Mouse (Mus musculus) intestine, postnatal 0 days (tissue): ENCODE measurements around the gene Diras1. TPM values are rescaled to one million over a fixed set of nuclear protein-coding genes. Genes with fewer than 3 reads are reported as not detected.

ENCODE experiments used
- ATAC-seq: fragments of 200-750 bp; cut with Nextera tagmentation; 2 replicates; pipeline ENCODE4 v1.8.0; 2017; ENCODE audit warnings: mild to moderate bottlenecking, moderate TSS enrichment, moderate library complexity
- H3K27ac ChIP-seq: fragments of 300-500 bp; sonication (generic); 2 replicates; pipeline ENCODE4 v1.5.1; 2014; ENCODE audit warnings: mild to moderate bottlenecking, low read depth, low read length, moderate library complexity
- H3K27me3 ChIP-seq: fragments of 300-500 bp; sonication (generic); replicated peaks from 2 replicates; pipeline ENCODE4 v1.6.1; 2014; ENCODE audit warnings: low read length, mixed read lengths; ENCODE audit not compliant: control insufficient read depth, insufficient read depth
- H3K36me3 ChIP-seq: fragments of 300-500 bp; sonication (generic); 2 replicates; pipeline ENCODE4 v1.6.1; 2014; ENCODE audit warnings: mild to moderate bottlenecking, moderate library complexity; ENCODE audit not compliant: control insufficient read depth, insufficient read depth
- H3K4me1 ChIP-seq: fragments of 300-500 bp; sonication (generic); replicated peaks from 2 replicates; pipeline ENCODE4 v1.6.1; 2014; ENCODE audit warnings: antibody characterized with exemption, low read length, mixed read lengths; ENCODE audit not compliant: control insufficient read depth, insufficient read depth
- H3K4me2 ChIP-seq: fragments of 300-500 bp; sonication (generic); replicated peaks from 2 replicates; pipeline ENCODE4 v1.6.1; 2014; ENCODE audit warnings: low read depth, mild to moderate bottlenecking, moderate library complexity
- H3K4me3 ChIP-seq: fragments of 300-500 bp; sonication (generic); 2 replicates; pipeline ENCODE4 v1.5.1; 2014; ENCODE audit warnings: low read depth, low read length
- H3K9ac ChIP-seq: fragments of 300-500 bp; sonication (generic); 2 replicates; pipeline ENCODE4 v1.6.1; 2014; ENCODE audit warnings: mild to moderate bottlenecking, low read depth, low read length
- H3K9me3 ChIP-seq: fragments of 300-500 bp; sonication (generic); 2 replicates; pipeline ENCODE4 v1.6.1; 2016; ENCODE audit warnings: mixed run types; ENCODE audit not compliant: control insufficient read depth
- CTCF ChIP-seq: sonication (generic); IDR thresholded peaks from 2 replicates; pipeline ENCODE4 v1.5.1; 2016; ENCODE audit warnings: low read depth, mild to moderate bottlenecking, control low read depth, antibody characterized with exemption, moderate library complexity
- WGBS: fragments of 180-500 bp; shearing (Covaris S2); extraction: QIAGEN DNeasy Blood & Tissue Kit; methylation state at CpG from one replicate; pipeline ENCODE4 v1.1.7; 2014; 5-methylcytosine and 5-hydroxymethylcytosine counted together
- polyA plus RNA-seq: library from polyadenylated mRNA; unstranded; fragments of >200 nt; fragmentation: Nextera tagmentation; extraction: Ambion mirVana; gene quantifications from 2 replicates; pipeline ENCODE4 v1.2.1, GENCODE M21; 2015

Diras1 gene
- polyA plus RNA-seq, 1 experiment from 2014 or later = 0.91 TPM

GRCm38 (mm10) chr10:81006005-81006677 lies 19.3 kb downstream of the Diras1 start:
- Histone ChIP-seq H3K9me3 (no peaks in the 10 kb centered on the region), H3K4me3 (no peak overlapping the region), H3K27ac (no peak overlapping the region), H3K36me3 (no peaks in the 10 kb centered on the region), H3K4me2 (no peak overlapping the region), H3K4me1 (no peaks in the 10 kb centered on the region), H3K27me3 (no peaks in the 10 kb centered on the region), H3K9ac (no peak overlapping the region)
- ATAC-seq = no peak
- WGBS = 94% methylated on average over 7 of the region's 7 CpGs
- no peak for TF ChIP-seq CTCF

- Histone ChIP-seq H3K27ac (no peak overlapping the region), H3K4me1 (no peaks in the 10 kb centered on the region), H3K4me2 (no peak overlapping the region), H3K9me3 (no peaks in the 10 kb centered on the region), H3K27me3 (0 out of 2 replicates have a peak, but pooled peaks cover 6% of the 10 kb centered on the region), H3K4me3 (no peak overlapping the region), H3K36me3 (no peaks in the 10 kb centered on the region), H3K9ac (no peak overlapping the region)
- 54% methylated on average over 10 of the region's 10 CpGs for WGBS
- no peak for TF ChIP-seq CTCF
- no peak for ATAC-seq
These were observed 24.3 kb downstream of the Diras1 start for GRCm38 (mm10) chr10:81001161-81001560.

- H3K4me1 ChIP-seq = no peaks in the 10 kb centered on the region
- H3K4me2 ChIP-seq = no peak overlapping the region
- no peak for ATAC-seq
- no peak overlapping the region for H3K27ac ChIP-seq
- no peak overlapping the region for H3K9ac ChIP-seq
- H3K36me3 ChIP-seq = no peaks in the 10 kb centered on the region
- WGBS = 38% methylated on average over 28 of the region's 28 CpGs
- 0 out of 2 replicates have a peak, but pooled peaks cover 6% of the 10 kb centered on the region for H3K27me3 ChIP-seq
- no peak overlapping the region for H3K4me3 ChIP-seq
- no peaks in the 10 kb centered on the region for H3K9me3 ChIP-seq
- no peak for TF ChIP-seq CTCF
These were observed 25.0 kb downstream of the Diras1 start for GRCm38 (mm10) chr10:81000197-81001062.

GRCm38 (mm10) chr10:80999362-81000196 lies 25.9 kb downstream of the Diras1 start:
- Histone ChIP-seq H3K4me1 (no peaks in the 10 kb centered on the region), H3K4me2 (0 out of 2 replicates have a peak overlapping the region, but pooled peaks have one; percentile 17), H3K9ac (no peak overlapping the region), H3K27me3 (0 out of 2 replicates have a peak, but pooled peaks cover 6% of the 10 kb centered on the region), H3K9me3 (no peaks in the 10 kb centered on the region), H3K27ac (no peak overlapping the region), H3K36me3 (no peaks in the 10 kb centered on the region), H3K4me3 (no peak overlapping the region)
- WGBS = 25% methylated on average over 37 of the region's 37 CpGs
- peak; percentile 95 for TF ChIP-seq CTCF
- ATAC-seq = peak; percentile 57

- TF ChIP-seq CTCF = peak; percentile 79
- H3K4me1 ChIP-seq = no peaks in the 10 kb centered on the region
- H3K4me2 ChIP-seq = no peak overlapping the region
- no peak overlapping the region for H3K27ac ChIP-seq
- H3K9me3 ChIP-seq = no peaks in the 10 kb centered on the region
- no peaks in the 10 kb centered on the region for H3K36me3 ChIP-seq
- no peak overlapping the region for H3K9ac ChIP-seq
- WGBS = 10% methylated on average over 12 of the region's 12 CpGs
- peak; percentile 29; the same call in 1 of the 2 replicates for ATAC-seq
- H3K27me3 ChIP-seq = 0 out of 2 replicates have a peak, but pooled peaks cover 9% of the 10 kb centered on the region
- H3K4me3 ChIP-seq = no peak overlapping the region
These were observed 26.7 kb downstream of the Diras1 start for GRCm38 (mm10) chr10:80998778-80999177.
